8 mouse cellular contexts compared by ENCODE assay signal in the genomic region with DNA sequence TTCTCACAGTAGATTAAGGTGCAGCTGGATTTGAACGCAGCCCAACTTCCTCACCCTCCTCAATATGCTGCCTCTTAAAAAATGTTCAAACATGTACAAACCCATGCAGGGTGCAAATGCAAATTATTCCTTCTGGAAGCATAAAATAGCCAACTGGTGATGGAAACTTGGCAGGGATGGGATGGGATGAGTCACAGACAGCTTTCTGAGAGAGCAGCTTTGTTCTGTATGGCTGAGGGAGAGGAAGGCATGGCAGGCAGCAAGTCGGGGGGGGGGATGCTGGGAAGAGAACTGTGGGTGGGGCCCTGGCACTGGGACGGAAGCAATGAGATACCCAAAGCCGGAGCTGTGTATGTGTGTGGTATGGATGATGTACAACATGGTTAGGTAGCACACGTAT.
DNase-seq lines count a peak whose midpoint lies in the region; ATAC-seq and TF ChIP-seq lines count a peak whose summit lies in the region.

No protein-coding gene starts in this region.

- TF ChIP-seq CTCF in lung, postnatal 0 days (IDR thresholded peaks at IDR 0.05) = no peak

- intact Hi-C loops in heart, postnatal 14 days (cut with DNase I) = no loop called here

- peak; percentile 13 for DNase-seq in kidney, postnatal 10 days
- DNase-seq in kidney, postnatal 4 days = no peak
- DNase-seq in cerebellum, postnatal 10 days = peak; percentile 81 to 85
- DNase-seq in heart, postnatal 14 days = peak; percentile 19 to 33
- DNase-seq in lung, postnatal 0 days (ENCODE audit: low spot score) = peak; percentile 55
- DNase-seq in kidney, adult 8-10 months = no peak
- DNase-seq in kidney, postnatal 14 days = no peak

- no peak overlapping the region for H3K4me3 ChIP-seq in lung, postnatal 0 days (ENCODE audit: low read depth, low read length)
- no peak overlapping the region for H3K4me3 ChIP-seq in kidney, embryonic 15.5 days (replicated peaks)

- no peaks in the 10 kb centered on the region for H3K4me1 ChIP-seq in lung, postnatal 0 days (ENCODE audit: insufficient read depth, low read depth, low read length)
- 0 out of 2 replicates have a peak, but pooled peaks cover 3% of the 10 kb centered on the region for H3K4me1 ChIP-seq in kidney, embryonic 15.5 days

- peak; percentile 82 for ATAC-seq in lung, postnatal 0 days
- no peak for ATAC-seq in kidney, embryonic 15.5 days (replicated peaks; ENCODE audit: low FRiP score)

- no peaks in the 10 kb centered on the region for H3K36me3 ChIP-seq in lung, postnatal 0 days (ENCODE audit: insufficient read depth, low read length)
- H3K36me3 ChIP-seq in kidney, embryonic 15.5 days = no peaks in the 10 kb centered on the region

- H3K9me3 ChIP-seq in lung, postnatal 0 days (ENCODE audit: low read length) = no peaks in the 10 kb centered on the region
- no peaks in the 10 kb centered on the region for H3K9me3 ChIP-seq in kidney, embryonic 15.5 days (replicated peaks)

- no peak overlapping the region for H3K27ac ChIP-seq in lung, postnatal 0 days (ENCODE audit: low read length)
- H3K27ac ChIP-seq in kidney, embryonic 15.5 days = no peak overlapping the region

- WGBS in lung, postnatal 0 days = 67% methylated on average over 5 of the region's 5 CpGs
- WGBS in kidney, embryonic 15.5 days = 67% methylated on average over 5 of the region's 5 CpGs

- no peaks in the 10 kb centered on the region for H3K27me3 ChIP-seq in lung, postnatal 0 days (replicated peaks; ENCODE audit: insufficient read depth, low read length)
- no peaks in the 10 kb centered on the region for H3K27me3 ChIP-seq in kidney, embryonic 15.5 days

- no peak for TF ChIP-seq EP300 in lung, postnatal 0 days (IDR thresholded peaks at IDR 0.05)

- no peak overlapping the region for H3K4me2 ChIP-seq in lung, postnatal 0 days (replicated peaks; ENCODE audit: low read depth, low read length)
- H3K4me2 ChIP-seq in kidney, embryonic 15.5 days = no peak overlapping the region

- no peak overlapping the region for H3K9ac ChIP-seq in lung, postnatal 0 days (replicated peaks; ENCODE audit: low read depth)
- H3K9ac ChIP-seq in kidney, embryonic 15.5 days = no peak overlapping the region

Comparison
In these comparisons a context has a peak if more than half of its experiments do, and no peak if none do; other contexts are left out.
1. DNase-seq: peak in kidney, postnatal 10 days (single experiment), cerebellum, postnatal 10 days (2 of 2), heart, postnatal 14 days (2 of 2) and lung, postnatal 0 days (single experiment); none in kidney, postnatal 4 days (0 of 2), kidney, adult 8-10 months (0 of 2) and kidney, postnatal 14 days (single experiment).